Mouse (Mus musculus): ENCODE results near the gene Auts2.

DNA sequence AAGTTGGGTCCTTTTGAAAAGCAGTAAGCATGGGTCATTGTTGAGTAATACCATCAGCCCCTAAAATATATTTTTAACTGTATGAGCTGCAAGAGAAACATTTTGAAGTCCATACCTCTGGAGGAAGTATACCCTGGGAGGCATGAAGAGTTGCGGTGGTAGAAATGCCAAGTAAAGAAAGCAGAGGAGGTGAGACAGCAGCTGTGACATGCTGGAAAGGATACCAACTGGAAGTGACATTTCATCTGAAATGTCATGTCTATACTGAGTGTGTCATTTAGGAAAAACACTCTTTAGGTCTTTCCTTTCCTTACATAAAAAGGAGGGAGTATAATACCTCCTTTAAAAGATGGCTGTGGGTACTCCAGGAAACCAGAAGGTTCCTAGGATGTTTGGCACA, 336.9 kb downstream of the Auts2 start:
- no peak for TF ChIP-seq CTCF (IDR thresholded peaks at IDR 0.05; ENCODE audit: low read depth)
- TF ChIP-seq EP300 (IDR thresholded peaks at IDR 0.05; ENCODE audit: low read depth): no peak
